Mouse (Mus musculus): ENCODE results near the gene Gng13. TPM values are rescaled to one million over a fixed set of nuclear protein-coding genes. Genes with fewer than 3 reads are reported as not detected.

The Gng13 gene
- polyA plus RNA-seq, 1 experiment from 2014 or later: 4.4 TPM

DNA sequence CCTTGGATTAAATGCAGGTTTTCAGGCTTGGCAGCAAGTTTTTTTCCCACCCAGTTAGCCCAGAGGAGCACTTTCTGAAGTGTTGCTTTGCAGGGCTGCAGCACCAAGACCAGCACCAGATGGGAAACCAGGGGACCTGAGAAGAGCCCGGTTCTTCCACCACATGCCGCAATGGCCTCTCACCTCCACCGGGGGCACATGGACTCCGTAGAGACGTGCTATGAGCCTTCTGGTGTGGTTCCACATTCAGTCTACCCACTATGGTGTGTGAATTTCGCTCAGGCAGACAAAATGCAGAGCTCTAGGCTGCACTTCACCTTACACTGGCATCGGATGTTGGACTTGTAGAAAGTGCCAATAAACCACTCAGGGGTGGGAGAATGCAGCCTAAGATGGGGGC lies 30.6 kb upstream of the Gng13 start:
- WGBS: 38% methylated on average over 7 of the region's 7 CpGs
- Histone ChIP-seq H3K27me3 (replicated peaks; ENCODE audit: insufficient read depth, low read length) (no peaks in the 10 kb centered on the region), H3K9me3 (ENCODE audit: low read length) (no peaks in the 10 kb centered on the region), H3K4me3 (ENCODE audit: low read depth, low read length) (no peak overlapping the region), H3K36me3 (ENCODE audit: insufficient read depth, low read length) (no peaks in the 10 kb centered on the region), H3K9ac (replicated peaks; ENCODE audit: low read depth) (no peak overlapping the region), H3K4me1 (ENCODE audit: insufficient read depth, low read depth, low read length) (no peaks in the 10 kb centered on the region), H3K4me2 (replicated peaks; ENCODE audit: low read depth, low read length) (no peak overlapping the region), H3K27ac (ENCODE audit: low read length) (no peak overlapping the region)
- TF ChIP-seq CTCF (IDR thresholded peaks at IDR 0.05) (peak; percentile 41), EP300 (IDR thresholded peaks at IDR 0.05) (no peak)
- DNase-seq (ENCODE audit: low spot score) (no peak), ATAC-seq (no peak)

DNA sequence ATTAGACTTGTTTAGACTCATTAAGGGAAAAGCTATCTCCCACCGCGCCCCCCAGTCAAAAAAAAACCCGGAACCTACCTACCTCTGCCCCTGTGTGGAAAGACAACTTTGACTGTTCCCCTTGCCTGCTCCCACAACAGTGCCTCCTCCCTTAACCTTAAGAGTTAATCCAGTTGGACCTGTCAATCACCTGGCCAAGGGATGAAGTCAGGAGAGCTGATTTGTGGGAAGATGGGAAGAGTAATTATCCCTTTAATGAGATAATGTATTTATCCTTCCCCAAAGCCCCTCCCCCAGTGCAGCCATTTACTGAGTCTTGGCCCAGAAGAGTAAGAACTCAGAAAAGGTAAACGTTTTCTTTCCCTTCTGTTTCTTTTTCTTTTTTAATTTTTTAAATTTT lies 28.0 kb upstream of the Gng13 start:
- Histone ChIP-seq H3K4me2 (replicated peaks; ENCODE audit: low read depth, low read length) (no peak overlapping the region), H3K27me3 (replicated peaks; ENCODE audit: insufficient read depth, low read length) (no peaks in the 10 kb centered on the region), H3K9me3 (ENCODE audit: low read length) (no peaks in the 10 kb centered on the region), H3K4me3 (ENCODE audit: low read depth, low read length) (no peak overlapping the region), H3K4me1 (ENCODE audit: insufficient read depth, low read depth, low read length) (no peaks in the 10 kb centered on the region), H3K27ac (ENCODE audit: low read length) (no peak overlapping the region), H3K9ac (replicated peaks; ENCODE audit: low read depth) (no peak overlapping the region), H3K36me3 (ENCODE audit: insufficient read depth, low read length) (no peaks in the 10 kb centered on the region)
- DNase-seq (ENCODE audit: low spot score): no peak
- ATAC-seq: no peak
- WGBS: 83% methylated on average over 4 of the region's 4 CpGs
- TF ChIP-seq CTCF (IDR thresholded peaks at IDR 0.05) (no peak), EP300 (IDR thresholded peaks at IDR 0.05) (no peak)

DNA sequence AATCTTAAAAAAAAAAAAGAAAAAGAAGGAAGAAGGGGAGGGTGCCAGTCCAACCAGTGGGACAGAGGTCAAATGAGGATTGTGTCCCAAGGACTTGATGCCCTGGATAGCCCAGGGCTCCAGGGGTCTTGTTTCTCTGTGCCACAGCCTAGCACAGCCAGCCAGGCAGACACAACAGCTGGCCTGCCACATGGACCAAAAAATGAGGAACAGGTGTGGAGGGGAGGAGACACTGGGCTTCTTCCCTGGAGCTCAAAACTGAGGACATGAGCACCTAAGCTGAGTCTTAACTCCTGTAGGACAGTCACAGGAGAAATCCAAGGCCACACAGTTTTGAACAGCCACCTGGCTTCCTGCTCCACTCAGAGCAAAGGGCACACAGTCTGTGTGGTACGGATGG lies 20.7 kb upstream of the Gng13 start:
- no peak overlapping the region for H3K9ac ChIP-seq (replicated peaks; ENCODE audit: low read depth)
- H3K9me3 ChIP-seq (ENCODE audit: low read length): no peaks in the 10 kb centered on the region
- H3K36me3 ChIP-seq (ENCODE audit: insufficient read depth, low read length): no peaks in the 10 kb centered on the region
- DNase-seq (ENCODE audit: low spot score) (no peak), ATAC-seq (no peak)
- WGBS: 31% methylated on average over 1 of the region's 1 CpGs
- H3K4me2 ChIP-seq (replicated peaks; ENCODE audit: low read depth, low read length): no peak overlapping the region
- no peaks in the 10 kb centered on the region for H3K4me1 ChIP-seq (ENCODE audit: insufficient read depth, low read depth, low read length)
- H3K4me3 ChIP-seq (ENCODE audit: low read depth, low read length): no peak overlapping the region
- H3K27ac ChIP-seq (ENCODE audit: low read length): no peak overlapping the region
- no peaks in the 10 kb centered on the region for H3K27me3 ChIP-seq (replicated peaks; ENCODE audit: insufficient read depth, low read length)
- TF ChIP-seq CTCF (IDR thresholded peaks at IDR 0.05) (no peak), EP300 (IDR thresholded peaks at IDR 0.05) (no peak)

- H3K27ac ChIP-seq (ENCODE audit: low read length): no peak overlapping the region
- TF ChIP-seq CTCF (IDR thresholded peaks at IDR 0.05) (peak; percentile 88), EP300 (IDR thresholded peaks at IDR 0.05) (no peak)
- ATAC-seq (no peak), DNase-seq (ENCODE audit: low spot score) (peak; percentile 82)
- H3K9me3 ChIP-seq (ENCODE audit: low read length): no peaks in the 10 kb centered on the region
- H3K4me3 ChIP-seq (ENCODE audit: low read depth, low read length): no peak overlapping the region
- H3K9ac ChIP-seq (replicated peaks; ENCODE audit: low read depth): no peak overlapping the region
- H3K36me3 ChIP-seq (ENCODE audit: insufficient read depth, low read length): no peaks in the 10 kb centered on the region
- H3K4me1 ChIP-seq (ENCODE audit: insufficient read depth, low read depth, low read length): no peaks in the 10 kb centered on the region
- H3K27me3 ChIP-seq (replicated peaks; ENCODE audit: insufficient read depth, low read length): no peaks in the 10 kb centered on the region
- 18% methylated on average over 7 of the region's 7 CpGs for WGBS
- no peak overlapping the region for H3K4me2 ChIP-seq (replicated peaks; ENCODE audit: low read depth, low read length)
Observed at GRCm38 (mm10) chr17:25698446-25698845, 18.5 kb upstream of the Gng13 start.

DNA sequence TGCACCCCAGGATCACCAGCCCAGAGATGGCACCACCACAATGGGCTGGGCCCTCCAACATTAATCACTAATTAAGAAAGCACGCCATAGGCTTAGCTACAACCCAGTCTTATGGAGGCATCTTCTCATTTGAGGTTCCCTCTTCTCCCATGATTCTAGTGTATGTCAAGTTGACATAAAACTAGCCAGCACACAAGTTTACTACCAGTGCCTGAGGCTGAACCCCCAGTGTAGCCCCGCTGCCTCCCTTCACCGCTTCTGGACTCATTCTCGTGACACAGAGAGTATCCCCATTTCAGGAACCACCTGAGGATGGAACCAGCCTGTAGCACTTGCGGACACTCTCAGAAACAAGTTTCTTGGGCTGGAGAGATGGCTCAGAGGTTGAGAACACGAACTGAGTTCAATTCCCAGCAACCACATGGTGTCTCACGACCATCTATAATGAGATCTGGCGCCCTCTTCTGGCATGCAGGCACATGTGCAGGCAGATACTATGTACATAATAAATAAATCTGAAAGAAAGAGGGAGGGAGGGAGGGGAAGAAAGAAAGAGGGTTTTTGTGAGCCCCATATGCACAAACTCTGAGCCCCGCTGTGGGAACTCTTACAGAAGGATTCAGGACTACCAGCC lies 16.0 kb upstream of the Gng13 start:
- no peak overlapping the region for H3K9ac ChIP-seq (replicated peaks; ENCODE audit: low read depth)
- TF ChIP-seq CTCF (IDR thresholded peaks at IDR 0.05) (peak; percentile 54), EP300 (IDR thresholded peaks at IDR 0.05) (no peak)
- no peak overlapping the region for H3K4me2 ChIP-seq (replicated peaks; ENCODE audit: low read depth, low read length)
- 52% methylated on average over 9 of the region's 9 CpGs for WGBS
- H3K4me1 ChIP-seq (ENCODE audit: insufficient read depth, low read depth, low read length): no peaks in the 10 kb centered on the region
- ATAC-seq (no peak), DNase-seq (ENCODE audit: low spot score) (no peak)
- no peak overlapping the region for H3K4me3 ChIP-seq (ENCODE audit: low read depth, low read length)
- H3K27ac ChIP-seq (ENCODE audit: low read length): no peak overlapping the region
- no peaks in the 10 kb centered on the region for H3K27me3 ChIP-seq (replicated peaks; ENCODE audit: insufficient read depth, low read length)
- H3K9me3 ChIP-seq (ENCODE audit: low read length): no peaks in the 10 kb centered on the region
- no peaks in the 10 kb centered on the region for H3K36me3 ChIP-seq (ENCODE audit: insufficient read depth, low read length)

DNA sequence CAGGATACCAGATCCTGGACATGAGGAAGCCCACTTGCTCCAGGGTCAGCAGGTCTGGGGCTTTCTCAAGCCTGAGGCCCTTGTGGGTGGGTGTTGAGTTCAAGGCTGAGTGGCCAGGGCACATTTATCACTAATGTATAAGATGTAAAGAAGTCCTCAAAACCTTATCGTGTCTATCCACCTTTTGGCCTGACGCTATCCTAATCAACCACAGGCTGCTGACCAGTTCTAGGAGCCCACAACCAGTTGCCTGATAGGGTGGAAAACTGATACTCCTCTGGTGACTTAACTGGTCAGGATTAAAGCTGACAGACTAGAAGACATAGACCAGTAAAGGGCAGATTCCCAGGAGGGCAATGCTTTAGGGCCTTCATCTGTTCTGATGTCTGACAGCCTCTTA lies 7.0 kb upstream of the Gng13 start:
- no peak overlapping the region for H3K4me3 ChIP-seq (ENCODE audit: low read depth, low read length)
- no peaks in the 10 kb centered on the region for H3K4me1 ChIP-seq (ENCODE audit: insufficient read depth, low read depth, low read length)
- H3K4me2 ChIP-seq (replicated peaks; ENCODE audit: low read depth, low read length): no peak overlapping the region
- no peaks in the 10 kb centered on the region for H3K27me3 ChIP-seq (replicated peaks; ENCODE audit: insufficient read depth, low read length)
- TF ChIP-seq EP300 (IDR thresholded peaks at IDR 0.05) (no peak), CTCF (IDR thresholded peaks at IDR 0.05) (no peak)
- H3K36me3 ChIP-seq (ENCODE audit: insufficient read depth, low read length): no peaks in the 10 kb centered on the region
- no peak for DNase-seq (ENCODE audit: low spot score)
- no peak overlapping the region for H3K9ac ChIP-seq (replicated peaks; ENCODE audit: low read depth)
- 86% methylated on average over 2 of the region's 2 CpGs for WGBS
- ATAC-seq: no peak
- no peaks in the 10 kb centered on the region for H3K9me3 ChIP-seq (ENCODE audit: low read length)
- no peak overlapping the region for H3K27ac ChIP-seq (ENCODE audit: low read length)

GRCm38 (mm10) chr17:25711136-25711535 lies 5.8 kb upstream of the Gng13 start:
- no peak for ATAC-seq
- no peaks in the 10 kb centered on the region for H3K4me1 ChIP-seq (ENCODE audit: insufficient read depth, low read depth, low read length)
- no peaks in the 10 kb centered on the region for H3K27me3 ChIP-seq (replicated peaks; ENCODE audit: insufficient read depth, low read length)
- WGBS: 58% methylated on average over 4 of the region's 4 CpGs
- no peak overlapping the region for H3K27ac ChIP-seq (ENCODE audit: low read length)
- DNase-seq (ENCODE audit: low spot score): no peak
- no peak overlapping the region for H3K4me2 ChIP-seq (replicated peaks; ENCODE audit: low read depth, low read length)
- no peaks in the 10 kb centered on the region for H3K9me3 ChIP-seq (ENCODE audit: low read length)
- no peak for TF ChIP-seq CTCF (IDR thresholded peaks at IDR 0.05)
- TF ChIP-seq EP300 (IDR thresholded peaks at IDR 0.05): no peak
- H3K36me3 ChIP-seq (ENCODE audit: insufficient read depth, low read length): no peaks in the 10 kb centered on the region
- H3K9ac ChIP-seq (replicated peaks; ENCODE audit: low read depth): no peak overlapping the region
- no peak overlapping the region for H3K4me3 ChIP-seq (ENCODE audit: low read depth, low read length)

Measured in lung, postnatal 0 days (tissue).